Mouse (Mus musculus): ENCODE measurements around the gene Dapk1.
"Not testable (repeated sequence)": the region's sequence is repeated elsewhere in the genome, so short reads cannot be mapped to it uniquely, and the experiment has no call there.

Gene Dapk1

DNA sequence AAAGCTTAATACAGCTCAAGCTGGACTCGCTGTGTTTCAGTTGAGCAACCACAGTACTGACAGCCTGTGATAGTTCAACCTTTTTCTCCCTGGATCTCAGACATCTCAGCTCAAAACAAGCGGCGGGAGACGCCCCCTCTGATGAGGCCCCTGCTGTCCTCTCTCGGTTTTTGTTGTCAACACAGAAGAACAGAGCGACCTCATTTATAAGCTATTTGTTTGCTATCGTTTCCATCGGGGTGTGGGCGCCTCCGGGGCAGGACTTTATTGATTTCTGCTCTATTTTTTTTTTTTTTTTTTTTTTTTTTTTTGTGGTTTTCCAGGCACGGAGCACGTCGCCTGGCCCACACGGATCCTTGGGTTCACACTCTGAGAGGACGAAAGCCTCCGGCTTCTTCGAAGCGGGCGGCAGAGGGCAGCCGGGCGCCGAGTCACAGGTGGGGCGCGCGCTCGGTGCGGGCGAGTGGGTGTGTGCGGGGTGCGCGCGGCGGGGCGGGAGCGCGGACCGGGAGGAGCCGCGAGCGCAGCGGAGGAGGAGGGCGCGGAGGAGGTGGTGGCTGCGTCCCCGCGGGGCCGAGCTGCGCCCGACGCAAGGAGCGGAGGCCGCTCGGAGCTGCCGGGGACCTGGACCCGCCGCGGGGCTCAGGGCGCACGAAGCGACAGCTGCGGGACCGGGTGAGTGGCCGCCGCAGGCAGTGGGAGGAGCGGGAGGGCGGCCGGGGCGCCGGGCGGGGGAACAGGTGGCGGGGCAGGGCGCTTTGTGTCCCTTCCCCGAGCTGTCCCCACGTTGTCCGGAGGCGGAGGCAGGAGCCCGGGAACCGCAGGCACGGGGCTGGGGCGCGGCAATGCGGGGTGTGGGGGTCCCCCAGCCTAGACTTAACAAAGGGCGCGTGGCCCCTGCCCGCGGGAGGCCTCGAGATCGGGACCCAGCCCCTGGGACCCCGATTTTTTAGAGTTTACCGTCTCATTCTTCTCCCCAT, at the start of gene Dapk1:
Gene Dapk1 (plus strand): TSS at position 512 of the 980 bp plus-strand sequence.
- DNase-seq (ENCODE audit: low spot score in 2 of 2): peak; percentile 11 to 31

DNA sequence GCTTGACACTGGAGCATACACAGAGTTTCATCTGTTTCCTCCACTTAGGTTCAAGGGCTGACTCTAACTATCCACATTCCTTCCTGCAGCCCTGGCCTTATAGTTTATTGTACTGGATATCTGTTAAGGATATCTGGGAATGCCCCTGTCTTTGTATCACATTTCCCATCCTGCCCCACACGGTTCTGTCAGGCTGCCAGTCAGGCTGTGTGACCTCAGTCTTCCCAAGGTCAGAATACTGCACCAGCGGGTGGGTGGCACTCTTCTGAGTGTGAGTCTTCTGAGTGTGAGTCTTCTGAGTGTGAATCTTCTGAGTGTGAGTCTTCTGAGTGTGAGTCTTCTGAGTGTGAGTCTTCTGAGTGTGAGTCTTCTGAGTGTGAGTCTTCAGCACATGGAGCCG, 48.4 kb upstream of the Dapk1 start:
- no peak for DNase-seq (ENCODE audit: low spot score in 2 of 2)

GRCm38 (mm10) chr13:60556476-60556875, 45.3 kb upstream of the Dapk1 start:
- DNase-seq (ENCODE audit: low spot score in 2 of 2): no peak

DNA sequence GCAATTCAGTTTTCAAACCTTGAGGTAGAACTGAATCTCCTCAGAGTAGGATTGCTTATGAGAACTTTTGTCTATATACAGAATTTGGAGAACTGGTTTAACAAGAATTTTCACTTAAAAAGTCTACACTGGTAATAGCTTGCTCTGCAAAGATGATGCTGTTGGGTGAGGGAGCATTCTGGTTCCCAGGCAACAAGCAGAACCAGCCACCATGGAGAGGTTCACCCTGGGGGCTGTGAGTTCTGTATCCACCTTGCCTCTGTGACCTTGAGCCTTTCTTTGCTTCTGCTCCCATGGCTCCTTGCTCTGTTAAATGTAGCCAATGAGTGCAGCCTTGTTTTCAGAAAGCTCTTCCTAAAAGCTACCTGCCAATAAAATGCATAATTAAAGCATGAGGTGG, 44.8 kb upstream of the Dapk1 start:
- no peak for DNase-seq (ENCODE audit: low spot score in 2 of 2)

DNA sequence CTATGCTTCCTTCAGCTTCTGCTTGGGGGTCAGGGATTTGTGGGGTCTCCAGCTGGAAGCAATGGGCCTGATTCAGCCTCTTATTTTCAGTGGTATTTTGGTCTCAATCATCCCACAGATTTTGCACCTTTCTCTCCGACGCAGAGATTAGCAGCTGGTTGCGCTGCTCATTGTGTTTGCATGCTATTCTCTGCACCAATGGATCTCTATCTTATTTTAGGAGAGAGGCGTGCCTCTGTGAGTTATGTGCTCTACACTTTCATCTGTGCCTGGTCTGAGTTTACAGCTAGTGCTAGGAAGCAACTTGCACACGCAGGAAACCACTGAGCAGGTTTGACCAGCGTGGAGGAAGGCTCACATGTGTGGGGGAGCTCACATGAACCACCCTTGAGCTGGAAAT, 37.4 kb upstream of the Dapk1 start:
- no peak for DNase-seq (ENCODE audit: low spot score in 2 of 2)

DNA sequence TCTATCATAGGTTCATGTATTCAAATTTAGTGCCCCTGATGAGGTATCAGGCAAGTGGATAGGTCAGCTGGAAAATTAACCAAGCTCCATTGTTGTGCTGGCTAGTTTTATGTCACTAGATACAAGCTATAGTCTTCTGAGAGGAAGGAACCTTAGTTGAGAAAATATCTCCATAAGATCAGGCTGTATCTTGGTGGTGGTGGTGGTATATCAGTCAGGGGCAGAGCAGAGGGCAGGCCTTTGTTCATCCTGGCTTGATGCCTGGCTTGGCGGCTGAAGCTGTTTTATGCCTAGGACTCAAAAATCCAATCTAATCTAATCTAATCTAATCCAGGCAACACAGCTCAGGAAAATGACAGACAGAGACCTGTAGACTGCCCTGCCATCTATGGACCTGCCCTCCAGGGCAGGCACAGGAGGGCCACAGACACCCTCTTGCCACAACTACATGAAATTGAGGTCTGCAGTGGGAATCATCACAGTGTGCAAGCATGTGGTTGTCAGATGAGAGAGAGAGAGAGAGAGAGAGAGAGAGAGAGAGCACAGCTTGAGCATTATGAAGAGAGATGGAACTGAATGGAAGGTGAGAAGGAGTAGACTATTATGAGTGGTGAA, 32.7 kb upstream of the Dapk1 start:
- DNase-seq (ENCODE audit: low spot score in 2 of 2): no peak

DNA sequence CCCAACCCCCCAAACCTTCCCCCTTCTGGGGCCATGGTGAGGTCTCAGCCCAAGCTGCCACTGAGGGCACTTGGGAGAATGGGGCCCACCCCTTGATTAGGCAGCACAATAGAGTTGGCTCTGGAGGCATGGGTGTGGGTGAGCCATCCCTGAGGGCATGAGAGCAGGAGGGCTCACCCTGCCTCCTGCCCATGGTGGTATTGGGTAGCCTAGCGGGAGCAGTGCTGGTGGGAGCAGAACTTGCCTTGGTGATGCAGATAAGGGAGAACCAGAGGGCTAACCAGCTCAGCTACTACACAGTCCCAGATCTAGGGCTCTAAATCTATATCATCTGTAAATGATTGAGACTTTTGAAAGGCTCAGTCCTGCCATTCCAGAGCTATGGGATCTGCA, 32.2 kb upstream of the Dapk1 start:
- no peak for DNase-seq (ENCODE audit: low spot score in 2 of 2)

- no peak for DNase-seq (ENCODE audit: low spot score in 2 of 2)
Measured at GRCm38 (mm10) chr13:60573541-60573940, 28.2 kb upstream of the Dapk1 start.

DNA sequence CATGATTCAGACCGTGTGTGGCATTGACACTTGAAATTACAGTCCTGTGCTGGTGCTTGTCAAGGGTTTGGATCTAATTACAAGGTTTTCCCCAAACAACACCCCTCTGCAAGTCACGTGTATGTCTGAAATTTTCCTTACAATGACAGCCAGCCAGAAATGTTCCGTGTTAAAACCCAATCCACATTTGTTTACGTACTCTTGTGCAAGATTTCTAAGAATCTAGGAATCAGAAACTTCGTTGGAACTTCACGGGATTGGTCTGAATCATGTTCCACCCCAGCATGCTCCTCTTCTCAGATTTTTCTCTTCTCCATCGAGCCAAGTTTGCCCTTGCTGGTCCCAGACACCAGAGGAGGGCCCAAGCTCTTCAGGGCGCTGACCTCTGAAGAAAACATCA, 27.8 kb upstream of the Dapk1 start:
- no peak for DNase-seq (ENCODE audit: low spot score in 2 of 2)

DNA sequence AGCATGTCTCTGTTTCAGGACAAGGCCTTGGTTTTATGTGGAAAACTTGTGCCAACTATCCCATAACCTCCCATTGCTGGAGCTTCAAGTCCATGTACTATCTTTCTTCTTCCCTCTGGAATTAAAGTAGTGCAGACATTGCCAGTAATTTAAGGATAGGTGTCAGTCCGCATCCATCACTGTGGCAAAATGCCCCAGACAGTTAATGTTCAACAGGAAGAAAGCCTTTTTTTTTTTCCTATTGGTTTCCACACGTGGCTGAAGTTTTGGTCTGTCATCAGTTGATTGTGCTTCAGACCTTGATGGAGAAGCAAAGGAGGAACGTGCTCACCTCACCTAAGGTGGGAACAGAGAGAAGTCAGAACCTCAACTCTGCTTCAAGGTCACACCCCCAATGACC, 23.2 kb upstream of the Dapk1 start:
- no peak for DNase-seq (ENCODE audit: low spot score in 2 of 2)

GRCm38 (mm10) chr13:60594866-60595265, 6.9 kb upstream of the Dapk1 start:
- no peak for DNase-seq (ENCODE audit: low spot score in 2 of 2)

- no peak for DNase-seq (ENCODE audit: low spot score in 2 of 2)
Measured at GRCm38 (mm10) chr13:60595519-60595918, 6.2 kb upstream of the Dapk1 start.

GRCm38 (mm10) chr13:60602416-60603251, 887 bp downstream of the Dapk1 start:
- no peak for DNase-seq (ENCODE audit: low spot score in 2 of 2)

DNA sequence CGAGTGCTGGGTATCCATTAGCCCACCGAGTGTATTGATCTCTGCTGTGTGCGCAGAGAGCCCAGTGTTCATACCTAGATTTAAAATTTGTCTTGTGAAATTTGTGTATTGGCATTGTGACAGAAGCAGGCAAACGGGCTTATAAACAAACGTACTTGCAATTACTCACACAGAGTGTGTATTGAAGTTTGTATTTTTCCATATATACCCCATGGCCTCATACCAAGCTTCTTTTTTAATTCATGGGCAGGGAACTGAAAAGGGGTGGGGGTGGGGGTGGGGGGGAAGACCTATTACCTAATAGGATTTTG, 1.5 kb downstream of the Dapk1 start:
- no peak for DNase-seq (ENCODE audit: low spot score in 2 of 2)

GRCm38 (mm10) chr13:60607411-60607810, 5.7 kb downstream of the Dapk1 start:
- DNase-seq (ENCODE audit: low spot score in 2 of 2): no peak

GRCm38 (mm10) chr13:60608411-60609046, 6.8 kb downstream of the Dapk1 start:
- DNase-seq (ENCODE audit: low spot score in 2 of 2): no peak

- no peak for DNase-seq (ENCODE audit: low spot score in 2 of 2)
Measured at GRCm38 (mm10) chr13:60609234-60609633, 7.5 kb downstream of the Dapk1 start.

GRCm38 (mm10) chr13:60610558-60610957, 8.8 kb downstream of the Dapk1 start:
- DNase-seq (ENCODE audit: low spot score in 2 of 2): no peak

GRCm38 (mm10) chr13:60610971-60611370, 9.2 kb downstream of the Dapk1 start:
- not testable (repeated sequence) for DNase-seq (ENCODE audit: low spot score in 2 of 2)

GRCm38 (mm10) chr13:60612160-60612559, 10.4 kb downstream of the Dapk1 start:
- DNase-seq (ENCODE audit: low spot score in 2 of 2): no peak

- no peak for DNase-seq (ENCODE audit: low spot score in 2 of 2)
Measured at GRCm38 (mm10) chr13:60614154-60614553, 12.4 kb downstream of the Dapk1 start.

Data from spleen, postnatal 14 days (tissue).